Mouse (Mus musculus): Measurements from ENCODE around the gene Pde1b. TPM values are rescaled to one million over a fixed set of nuclear protein-coding genes. Genes with fewer than 3 reads are reported as not detected.

Pde1b gene
- total and polyA plus RNA-seq, 3 experiments = 1.3 to 2.6 (median 1.9) TPM

- H3K36me3 ChIP-seq (replicated peaks) = peaks cover 40% of the 10 kb centered on the region
- ATAC-seq (ENCODE audit: extremely low read depth, insufficient number of reproducible peaks, low FRiP score, poor library complexity, severe bottlenecking) (no peak), DNase-seq (ENCODE audit: low spot score) (no peak)
Observed at GRCm38 (mm10) chr15:103484490-103484889, 18.3 kb upstream of the Pde1b start.

GRCm38 (mm10) chr15:103485106-103485505, 17.7 kb upstream of the Pde1b start:
- H3K9me3 ChIP-seq (replicated peaks) = no peaks in the 10 kb centered on the region
- DNase-seq (ENCODE audit: low spot score) (no peak), ATAC-seq (ENCODE audit: extremely low read depth, insufficient number of reproducible peaks, low FRiP score, poor library complexity, severe bottlenecking) (no peak)
- H3K4me1 ChIP-seq (ENCODE audit: insufficient read depth, low read depth, low read length) = no peaks in the 10 kb centered on the region
- H3K4me3 ChIP-seq (ENCODE audit: low read depth, low read length) = no peak overlapping the region
- H3K27me3 ChIP-seq (ENCODE audit: insufficient read depth, low read length) = no peaks in the 10 kb centered on the region
- no peak for TF ChIP-seq GATA2 (IDR thresholded peaks at IDR 0.05; ENCODE audit: borderline replicate concordance, low read depth, low read length)
- no peak for TF ChIP-seq POLR2AphosphoS5 (IDR thresholded peaks at IDR 0.05; ENCODE audit: insufficient replicate concordance, low read depth, low read length)
- TF ChIP-seq CTCF (IDR thresholded peaks at IDR 0.05; ENCODE audit: low read depth, low read length) = no peak
- no peak for TF ChIP-seq TAL1 (conservative IDR thresholded peaks at IDR 0.05; ENCODE audit: low read depth, low read length)
- no peak for TF ChIP-seq GATA1 (IDR thresholded peaks at IDR 0.05; ENCODE audit: borderline replicate concordance, low read length)
- peaks cover 38% of the 10 kb centered on the region for H3K36me3 ChIP-seq (replicated peaks)

More at GRCm38 (mm10) chr15:103484490-103484889, 18.3 kb upstream of the Pde1b start:
- Histone ChIP-seq H3K27me3 (ENCODE audit: insufficient read depth, low read length) (no peaks in the 10 kb centered on the region), H3K9me3 (replicated peaks) (no peaks in the 10 kb centered on the region), H3K4me1 (ENCODE audit: insufficient read depth, low read depth, low read length) (no peaks in the 10 kb centered on the region), H3K4me3 (ENCODE audit: low read depth, low read length) (no peak overlapping the region)
- TF ChIP-seq POLR2AphosphoS5 (IDR thresholded peaks at IDR 0.05; ENCODE audit: insufficient replicate concordance, low read depth, low read length) (no peak), CTCF (IDR thresholded peaks at IDR 0.05; ENCODE audit: low read depth, low read length) (no peak), TAL1 (conservative IDR thresholded peaks at IDR 0.05; ENCODE audit: low read depth, low read length) (no peak), GATA1 (IDR thresholded peaks at IDR 0.05; ENCODE audit: borderline replicate concordance, low read length) (no peak), GATA2 (IDR thresholded peaks at IDR 0.05; ENCODE audit: borderline replicate concordance, low read depth, low read length) (no peak)

GRCm38 (mm10) chr15:103486658-103487057, 16.2 kb upstream of the Pde1b start:
- H3K4me1 ChIP-seq (ENCODE audit: insufficient read depth, low read depth, low read length) = no peaks in the 10 kb centered on the region
- no peak overlapping the region for H3K4me3 ChIP-seq (ENCODE audit: low read depth, low read length)
- DNase-seq (ENCODE audit: low spot score) (no peak), ATAC-seq (ENCODE audit: extremely low read depth, insufficient number of reproducible peaks, low FRiP score, poor library complexity, severe bottlenecking) (no peak)
- TF ChIP-seq TAL1 (conservative IDR thresholded peaks at IDR 0.05; ENCODE audit: low read depth, low read length) = no peak
- TF ChIP-seq CTCF (IDR thresholded peaks at IDR 0.05; ENCODE audit: low read depth, low read length) = no peak
- TF ChIP-seq POLR2AphosphoS5 (IDR thresholded peaks at IDR 0.05; ENCODE audit: insufficient replicate concordance, low read depth, low read length) = no peak
- no peak for TF ChIP-seq GATA1 (IDR thresholded peaks at IDR 0.05; ENCODE audit: borderline replicate concordance, low read length)
- no peak for TF ChIP-seq GATA2 (IDR thresholded peaks at IDR 0.05; ENCODE audit: borderline replicate concordance, low read depth, low read length)
- no peaks in the 10 kb centered on the region for H3K9me3 ChIP-seq (replicated peaks)
- no peaks in the 10 kb centered on the region for H3K27me3 ChIP-seq (ENCODE audit: insufficient read depth, low read length)
- peaks cover 41% of the 10 kb centered on the region for H3K36me3 ChIP-seq (replicated peaks)

DNA sequence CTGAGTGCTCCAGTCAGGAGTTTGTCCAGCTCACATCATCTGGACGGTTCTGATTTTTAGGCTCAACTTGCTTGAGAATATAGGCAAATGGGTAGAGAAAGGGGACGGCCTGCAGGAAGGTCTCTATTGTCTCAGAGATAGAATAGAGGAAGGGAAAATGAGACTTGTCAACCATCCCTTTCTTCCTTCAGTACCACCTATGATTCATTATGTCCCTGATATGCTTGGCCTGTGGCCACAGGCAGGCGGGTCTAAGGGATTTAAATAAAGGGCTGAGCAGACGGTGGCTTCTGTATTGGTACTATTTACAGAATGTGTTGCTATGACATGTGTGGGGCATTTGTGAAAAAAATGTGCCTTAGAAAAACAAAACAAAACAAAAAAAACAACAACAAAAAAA, 14.5 kb upstream of the Pde1b start:
- DNase-seq (ENCODE audit: low spot score) = no peak
- Histone ChIP-seq H3K27me3 (ENCODE audit: insufficient read depth, low read length) (no peaks in the 10 kb centered on the region), H3K4me1 (ENCODE audit: insufficient read depth, low read depth, low read length) (no peaks in the 10 kb centered on the region), H3K36me3 (replicated peaks) (peaks cover 33% of the 10 kb centered on the region), H3K9me3 (replicated peaks) (no peaks in the 10 kb centered on the region), H3K4me3 (ENCODE audit: low read depth, low read length) (no peak overlapping the region)
- ATAC-seq (ENCODE audit: extremely low read depth, insufficient number of reproducible peaks, low FRiP score, poor library complexity, severe bottlenecking) = no peak
- TF ChIP-seq CTCF (IDR thresholded peaks at IDR 0.05; ENCODE audit: low read depth, low read length) (no peak), GATA2 (IDR thresholded peaks at IDR 0.05; ENCODE audit: borderline replicate concordance, low read depth, low read length) (no peak), TAL1 (conservative IDR thresholded peaks at IDR 0.05; ENCODE audit: low read depth, low read length) (no peak), GATA1 (IDR thresholded peaks at IDR 0.05; ENCODE audit: borderline replicate concordance, low read length) (no peak), POLR2AphosphoS5 (IDR thresholded peaks at IDR 0.05; ENCODE audit: insufficient replicate concordance, low read depth, low read length) (no peak)

GRCm38 (mm10) chr15:103496204-103497140, 6.4 kb upstream of the Pde1b start:
- Histone ChIP-seq H3K4me1 (ENCODE audit: insufficient read depth, low read depth, low read length) (no peaks in the 10 kb centered on the region), H3K27me3 (ENCODE audit: insufficient read depth, low read length) (no peaks in the 10 kb centered on the region), H3K36me3 (replicated peaks) (peaks cover 37% of the 10 kb centered on the region), H3K4me3 (ENCODE audit: low read depth, low read length) (no peak overlapping the region), H3K9me3 (replicated peaks) (no peaks in the 10 kb centered on the region)
- no peak for ATAC-seq (ENCODE audit: extremely low read depth, insufficient number of reproducible peaks, low FRiP score, poor library complexity, severe bottlenecking)
- DNase-seq (ENCODE audit: low spot score) = no peak
- TF ChIP-seq GATA1 (IDR thresholded peaks at IDR 0.05; ENCODE audit: borderline replicate concordance, low read length) (no peak), TAL1 (conservative IDR thresholded peaks at IDR 0.05; ENCODE audit: low read depth, low read length) (no peak), CTCF (IDR thresholded peaks at IDR 0.05; ENCODE audit: low read depth, low read length) (no peak), GATA2 (IDR thresholded peaks at IDR 0.05; ENCODE audit: borderline replicate concordance, low read depth, low read length) (no peak), POLR2AphosphoS5 (IDR thresholded peaks at IDR 0.05; ENCODE audit: insufficient replicate concordance, low read depth, low read length) (no peak)

- Histone ChIP-seq H3K4me3 (ENCODE audit: low read depth, low read length) (no peak overlapping the region), H3K27me3 (ENCODE audit: insufficient read depth, low read length) (no peaks in the 10 kb centered on the region), H3K9me3 (replicated peaks) (no peaks in the 10 kb centered on the region), H3K36me3 (replicated peaks) (peaks cover 38% of the 10 kb centered on the region), H3K4me1 (ENCODE audit: insufficient read depth, low read depth, low read length) (no peaks in the 10 kb centered on the region)
- TF ChIP-seq TAL1 (conservative IDR thresholded peaks at IDR 0.05; ENCODE audit: low read depth, low read length) (no peak), CTCF (IDR thresholded peaks at IDR 0.05; ENCODE audit: low read depth, low read length) (no peak), POLR2AphosphoS5 (IDR thresholded peaks at IDR 0.05; ENCODE audit: insufficient replicate concordance, low read depth, low read length) (no peak), GATA1 (IDR thresholded peaks at IDR 0.05; ENCODE audit: borderline replicate concordance, low read length) (no peak), GATA2 (IDR thresholded peaks at IDR 0.05; ENCODE audit: borderline replicate concordance, low read depth, low read length) (no peak)
- no peak for DNase-seq (ENCODE audit: low spot score)
- no peak for ATAC-seq (ENCODE audit: extremely low read depth, insufficient number of reproducible peaks, low FRiP score, poor library complexity, severe bottlenecking)
Observed at GRCm38 (mm10) chr15:103498157-103498556, 4.7 kb upstream of the Pde1b start.

All from G1E (cell line).